Mouse (Mus musculus): ENCODE data around the gene Spsb2.

GRCm38 (mm10) chr6:124828101-124828592 is 19.7 kb downstream of the Spsb2 start:
- TF ChIP-seq ZNF384 (IDR thresholded peaks at IDR 0.05; ENCODE audit: low read depth, low read length) = no peak
- no peak for TF ChIP-seq CHD2 (IDR thresholded peaks at IDR 0.05; ENCODE audit: low read depth, low read length)
